Mouse (Mus musculus): ENCODE measurements around the gene Zfp976. TPM values are rescaled to one million over a fixed set of nuclear protein-coding genes. Genes with fewer than 3 reads are reported as not detected.
"Not testable (repeated sequence)": the region's sequence is repeated elsewhere in the genome, so short reads cannot be mapped to it uniquely, and the experiment has no call there.

The Zfp976 gene
- total RNA-seq (2015) (0.52 and 1.2 TPM in 2 replicates), total RNA-seq (2017) (0.40 and 0.85 TPM in 2 replicates)

DNA sequence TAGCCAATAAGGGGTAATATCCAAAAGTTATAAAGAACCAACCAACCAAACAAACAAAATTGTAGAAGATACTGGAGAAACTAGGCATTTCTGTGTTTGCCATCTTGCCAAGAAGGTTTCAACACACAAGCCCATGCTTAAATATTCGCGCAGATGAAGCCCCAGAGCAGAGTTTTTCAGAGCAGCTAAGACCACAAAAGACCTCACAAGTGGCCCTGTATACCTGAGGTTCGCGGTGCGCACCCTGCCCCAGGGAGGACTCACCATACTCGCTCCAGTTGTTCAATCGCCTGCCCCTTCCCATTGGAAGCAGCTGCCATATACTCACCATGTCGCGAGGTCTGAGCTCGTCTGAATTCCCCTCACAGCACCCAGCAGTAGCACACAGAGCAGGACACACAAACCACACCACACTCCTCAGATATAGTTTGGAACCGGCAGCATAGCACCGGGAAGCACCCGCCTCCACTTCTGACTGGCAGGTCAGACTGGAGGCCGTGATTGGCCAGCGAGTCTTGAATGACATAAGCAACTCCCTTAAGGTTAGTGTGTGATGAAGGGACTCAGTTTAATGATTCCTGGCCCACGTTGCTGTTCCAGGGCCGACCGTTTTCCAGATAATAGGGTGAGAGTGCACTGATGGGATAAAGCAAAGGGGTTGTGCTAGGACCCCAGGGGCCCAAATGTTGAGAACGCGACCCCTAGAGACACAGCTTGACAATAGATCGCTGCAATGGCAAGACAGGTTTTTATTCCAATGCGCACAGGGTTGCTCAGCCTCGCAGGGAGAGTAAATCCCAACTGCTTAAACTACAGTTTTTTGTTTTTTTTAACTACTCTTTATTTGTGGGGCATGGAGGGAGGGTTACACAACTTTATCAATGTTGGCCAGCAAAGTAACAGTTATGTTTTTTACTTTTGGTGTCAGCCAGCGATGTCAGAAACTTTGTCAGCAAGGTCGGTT lies at the start of gene Zfp976:
Zfp976 (minus strand) TSS at position 437 of the 964 bp plus-strand sequence.
- ATAC-seq (ENCODE audit: poor library complexity, severe bottlenecking), result peak; percentile 97

DNA sequence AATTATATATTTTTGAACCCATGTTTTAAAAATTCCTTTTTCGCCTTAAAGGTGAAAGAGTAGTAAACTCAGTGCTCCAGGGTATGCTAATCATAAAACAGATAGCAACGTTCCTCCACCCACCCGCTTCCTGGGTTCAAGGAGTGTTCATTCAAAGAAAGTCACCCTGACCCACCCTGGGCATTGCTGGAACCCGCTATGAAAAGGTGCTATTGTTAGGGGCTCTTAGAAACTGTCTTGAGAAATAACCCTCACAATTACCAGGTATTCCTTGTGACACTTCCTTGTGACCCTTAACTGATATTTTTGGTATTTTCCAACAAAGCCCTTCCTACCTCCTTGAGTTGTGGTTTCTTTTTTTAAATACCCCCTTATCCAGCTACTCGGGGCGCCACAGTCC lies 37.7 kb upstream of the Zfp976 start:
- ATAC-seq (ENCODE audit: poor library complexity, severe bottlenecking), result not testable (repeated sequence)

- ATAC-seq (ENCODE audit: poor library complexity, severe bottlenecking), result not testable (repeated sequence)
Measured at GRCm38 (mm10) chr7:42679646-42680045, 37.3 kb upstream of the Zfp976 start.

DNA sequence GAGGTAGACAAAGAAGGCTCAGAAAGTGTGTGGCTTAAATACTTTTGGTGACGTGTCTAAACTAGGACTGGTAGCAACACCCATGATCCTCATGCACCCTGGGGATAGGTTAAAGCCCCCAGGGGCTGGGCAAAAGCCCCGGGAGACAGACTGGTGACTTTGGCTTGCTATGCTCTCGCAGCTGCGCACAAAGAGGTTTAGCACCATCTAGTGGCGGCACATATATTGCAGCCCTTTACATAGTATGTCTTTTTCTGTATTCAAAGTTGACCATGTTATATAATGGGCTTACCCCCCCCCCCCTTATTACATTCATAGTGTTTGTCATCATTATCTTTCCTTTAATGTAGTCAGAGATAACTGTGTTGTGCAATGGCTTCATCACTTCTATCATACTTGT lies 17.8 kb upstream of the Zfp976 start:
- not testable (repeated sequence) for ATAC-seq (ENCODE audit: poor library complexity, severe bottlenecking)

- ATAC-seq (ENCODE audit: poor library complexity, severe bottlenecking), result not testable (repeated sequence)
Measured at GRCm38 (mm10) chr7:42655211-42655610, 12.8 kb upstream of the Zfp976 start.

GRCm38 (mm10) chr7:42643120-42643620 lies 782 bp upstream of the Zfp976 start:
- not testable (repeated sequence) for ATAC-seq (ENCODE audit: poor library complexity, severe bottlenecking)

DNA sequence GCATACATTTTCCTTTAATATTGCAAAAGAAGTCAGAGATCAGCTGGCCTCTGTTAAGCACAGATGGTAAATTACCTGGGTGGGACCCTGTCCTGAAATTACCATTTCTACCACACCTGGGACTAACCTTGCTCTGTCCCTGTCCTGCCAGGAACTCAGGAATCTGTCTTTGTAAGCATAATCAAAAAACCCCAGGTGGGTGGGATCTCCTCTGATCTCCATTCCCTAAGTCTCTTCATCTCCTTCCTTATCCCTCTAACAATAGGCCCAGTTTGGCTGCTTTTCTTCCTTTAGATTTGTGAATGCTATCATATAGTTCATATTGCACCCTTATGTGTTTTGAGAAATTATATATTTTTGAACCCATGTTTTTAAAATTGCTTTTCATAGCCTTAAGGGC lies 11.4 kb downstream of the Zfp976 start:
- not testable (repeated sequence) for ATAC-seq (ENCODE audit: poor library complexity, severe bottlenecking)

GRCm38 (mm10) chr7:42595666-42596065 lies 46.7 kb downstream of the Zfp976 start:
- not testable (repeated sequence) for ATAC-seq (ENCODE audit: poor library complexity, severe bottlenecking)

- not testable (repeated sequence) for ATAC-seq (ENCODE audit: poor library complexity, severe bottlenecking)
Measured at GRCm38 (mm10) chr7:42592413-42592812, 50.0 kb downstream of the Zfp976 start, which contains the start of gene Zfp977. Gene Zfp977 (minus strand): TSS chr7:42592547.

- ATAC-seq (ENCODE audit: poor library complexity, severe bottlenecking), result not testable (repeated sequence)
Measured at GRCm38 (mm10) chr7:42591311-42591710, 51.1 kb downstream of the Zfp976 start.

- no peak for ATAC-seq (ENCODE audit: poor library complexity, severe bottlenecking)
Measured at GRCm38 (mm10) chr7:42578488-42578887, 63.9 kb downstream of the Zfp976 start, which contains the start of gene Gm21028. Gene Gm21028 (minus strand): TSS chr7:42578588.

Other genes with a start within 250 kb of the Zfp976 start
- 0.38 TPM in 1 of 2 replicates, not detected in the other for gene 4933421I07Rik, start 194.5 kb downstream of the Zfp976 start, total RNA-seq (2015)
- not detected in 2 replicates for gene 4933421I07Rik, start 194.5 kb downstream of the Zfp976 start, total RNA-seq (2017)
- 11.5 and 12.5 TPM in 2 replicates for gene Zfp141, start 136.8 kb downstream of the Zfp976 start, total RNA-seq (2015)
- 12.0 and 14.3 TPM in 2 replicates for gene Zfp141, start 136.8 kb downstream of the Zfp976 start, total RNA-seq (2017)
- gene Gm21028, start 64.0 kb downstream of the Zfp976 start, total RNA-seq (2015), result not detected in 2 replicates
- gene Gm21028, start 64.0 kb downstream of the Zfp976 start, total RNA-seq (2017), result not detected in 2 replicates
- not detected in 2 replicates for gene Zfp977, start 50.0 kb downstream of the Zfp976 start, total RNA-seq (2015)
- gene Zfp977, start 50.0 kb downstream of the Zfp976 start, total RNA-seq (2017), result 0.26 TPM in 1 of 2 replicates, not detected in the other
- gene Zfp975, start 50.2 kb upstream of the Zfp976 start, total RNA-seq (2015), result 1.8 and 3.2 TPM in 2 replicates
- gene Zfp975, start 50.2 kb upstream of the Zfp976 start, total RNA-seq (2017), result 2.0 and 2.3 TPM in 2 replicates
- not detected in 2 replicates for gene Gm17067, start 84.4 kb upstream of the Zfp976 start, total RNA-seq (2015)
- not detected in 2 replicates for gene Gm17067, start 84.4 kb upstream of the Zfp976 start, total RNA-seq (2017)
- not detected in 2 replicates for gene Vmn2r62, start 150.9 kb upstream of the Zfp976 start, total RNA-seq (2015)
- not detected in 2 replicates for gene Vmn2r62, start 150.9 kb upstream of the Zfp976 start, total RNA-seq (2017)
- gene Gm2381, start 224.6 kb upstream of the Zfp976 start, total RNA-seq (2015), result not detected in 2 replicates
- gene Gm2381, start 224.6 kb upstream of the Zfp976 start, total RNA-seq (2017), result not detected in 2 replicates

Data from megakaryocyte, adult 5-6 weeks (primary cell).